Mouse (Mus musculus) frontal cortex, postnatal 36 days (tissue): ENCODE measurements around the gene Ggnbp2.
"Not testable (repeated sequence)": the region's sequence is repeated elsewhere in the genome, so short reads cannot be mapped to it uniquely, and the experiment has no call there.

Experiments
- DNase-seq, 2 experiments: peaks; one replicate each; pipeline ENCODE4 v3.0.0; 2022; ENCODE audit warnings: low spot score in 2 of 2

The Ggnbp2 gene

DNA sequence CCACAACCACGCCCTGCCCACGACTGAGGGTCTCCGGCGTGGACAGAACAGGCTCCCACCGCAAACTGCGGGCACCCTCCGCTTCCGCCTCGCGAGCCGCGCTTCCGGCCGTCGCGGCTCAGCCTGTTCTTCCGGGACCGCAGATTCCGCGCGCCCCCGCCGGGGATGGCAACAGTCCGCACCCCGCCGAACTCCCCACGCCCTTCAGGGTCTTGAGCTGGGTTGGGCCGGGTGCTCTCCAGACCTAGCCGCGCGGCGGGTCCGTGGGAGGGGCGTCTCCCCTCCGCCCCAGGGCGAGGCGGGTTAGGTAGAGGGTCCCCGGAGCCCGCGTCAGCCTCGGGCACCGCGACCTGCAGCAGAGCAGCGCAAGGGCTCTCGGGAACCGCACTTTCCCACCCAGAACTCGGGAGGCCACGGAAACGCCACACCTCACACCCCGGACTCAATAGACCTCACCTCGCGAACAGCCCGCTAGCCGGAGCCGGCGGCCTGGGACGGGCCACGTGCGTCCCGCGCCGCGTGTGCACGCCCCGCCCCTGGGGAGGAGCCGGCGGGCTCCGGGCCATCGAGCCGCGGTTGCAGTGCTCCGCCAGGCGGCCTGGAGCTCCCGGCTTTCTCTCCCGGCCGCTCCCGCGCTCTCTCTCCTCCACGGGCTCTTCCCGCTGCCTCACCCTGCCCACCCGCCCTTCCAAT lies 9.3 kb upstream of the Ggnbp2 start, which contains the start of the genes Myo19 and Pigw:
Gene Myo19, plus strand, starts transcription at position 377 of the 693 bp plus-strand sequence.
Gene Pigw, minus strand, starts transcription at position 514 of the 693 bp plus-strand sequence.
- DNase-seq: peak; percentile 75 to 78

GRCm38 (mm10) chr11:84879007-84879771 lies 8.6 kb upstream of the Ggnbp2 start:
- DNase-seq: no peak

GRCm38 (mm10) chr11:84876020-84876419 lies 5.4 kb upstream of the Ggnbp2 start:
- DNase-seq: not testable (repeated sequence)

DNA sequence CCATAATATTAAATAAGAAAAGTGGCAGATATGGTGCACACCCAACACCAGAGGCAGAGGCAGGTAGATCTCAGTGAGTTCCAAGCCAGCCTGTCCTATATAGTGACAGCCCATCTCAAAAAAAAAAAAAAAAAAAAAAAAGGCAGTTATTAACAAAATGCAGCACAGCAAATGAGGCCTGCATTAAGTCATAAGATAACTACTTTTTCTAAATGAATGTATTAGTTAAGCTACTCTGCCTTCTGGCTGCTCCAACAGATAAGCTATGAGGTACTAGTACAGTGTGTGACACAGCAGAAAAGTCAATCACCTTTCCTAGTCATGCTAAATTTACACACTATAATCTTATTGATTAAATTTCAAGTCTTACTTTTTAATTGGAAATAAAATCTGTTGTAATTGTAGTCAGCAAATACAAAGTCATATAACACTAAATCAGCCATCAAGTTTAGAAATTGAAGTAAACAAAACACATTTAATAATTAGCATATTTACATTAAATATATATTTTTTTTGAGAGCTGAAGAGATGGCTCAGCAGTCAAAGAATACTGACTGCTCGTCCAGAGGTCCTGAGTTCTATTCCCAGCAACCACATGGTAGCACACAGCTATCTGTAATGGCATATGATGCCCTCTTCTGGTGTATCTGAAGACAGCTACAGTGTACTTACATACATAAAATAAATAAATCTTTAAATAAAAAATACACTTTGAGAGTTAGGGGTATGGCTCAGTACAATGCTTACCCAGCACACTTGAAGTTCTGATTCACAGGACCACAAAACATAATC lies 2.6 kb upstream of the Ggnbp2 start:
- DNase-seq: no peak

DNA sequence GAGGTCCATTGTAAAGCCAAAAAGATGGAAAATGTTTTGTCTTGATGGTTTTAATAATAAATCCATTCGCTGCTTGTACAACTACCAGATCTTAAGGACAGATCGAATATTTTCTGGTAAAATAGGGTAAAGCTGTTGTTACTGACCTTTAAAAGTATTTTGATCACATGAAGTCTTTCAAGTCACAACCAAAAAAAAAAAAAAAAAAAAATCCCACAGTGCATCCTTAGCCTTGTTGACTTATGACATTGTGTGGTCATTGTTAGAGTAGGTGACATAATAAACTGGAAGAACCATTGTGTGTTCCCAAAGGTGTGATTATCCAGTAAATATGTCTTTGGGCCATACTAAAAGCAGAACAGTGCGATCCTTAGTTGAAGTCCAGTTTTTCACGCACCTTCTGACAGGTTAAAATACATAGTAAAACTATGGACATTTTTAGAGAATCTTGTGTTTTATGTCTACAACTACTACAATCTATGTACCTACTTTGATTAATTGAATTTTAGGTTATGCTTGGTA lies 992 bp upstream of the Ggnbp2 start:
- no peak for DNase-seq

DNA sequence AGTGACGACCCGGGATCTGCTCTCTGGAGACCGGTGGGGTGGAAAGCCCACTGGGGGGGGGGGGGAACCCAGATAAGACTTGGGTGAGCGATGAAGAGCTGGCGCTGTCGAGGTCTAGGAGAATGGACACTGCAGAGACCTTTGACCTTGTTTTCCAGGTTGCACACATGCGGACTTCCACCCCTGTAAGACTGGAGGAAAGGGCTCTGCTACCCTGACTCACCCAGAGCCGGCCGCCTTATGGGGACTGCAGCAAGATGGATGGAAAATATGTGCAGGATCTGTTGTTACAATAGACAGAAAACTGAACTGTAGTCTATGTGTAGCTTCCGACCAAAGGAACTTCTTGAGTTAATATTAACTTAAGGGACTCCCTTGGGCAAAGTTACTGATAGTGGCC lies 429 bp upstream of the Ggnbp2 start:
- DNase-seq: no peak

GRCm38 (mm10) chr11:84869537-84870232 lies 932 bp downstream of the Ggnbp2 start:
- peak; percentile 90 to 93 for DNase-seq

GRCm38 (mm10) chr11:84868786-84869259 lies 1.8 kb downstream of the Ggnbp2 start:
- no peak for DNase-seq

GRCm38 (mm10) chr11:84867586-84867985 lies 3.0 kb downstream of the Ggnbp2 start:
- no peak for DNase-seq

DNA sequence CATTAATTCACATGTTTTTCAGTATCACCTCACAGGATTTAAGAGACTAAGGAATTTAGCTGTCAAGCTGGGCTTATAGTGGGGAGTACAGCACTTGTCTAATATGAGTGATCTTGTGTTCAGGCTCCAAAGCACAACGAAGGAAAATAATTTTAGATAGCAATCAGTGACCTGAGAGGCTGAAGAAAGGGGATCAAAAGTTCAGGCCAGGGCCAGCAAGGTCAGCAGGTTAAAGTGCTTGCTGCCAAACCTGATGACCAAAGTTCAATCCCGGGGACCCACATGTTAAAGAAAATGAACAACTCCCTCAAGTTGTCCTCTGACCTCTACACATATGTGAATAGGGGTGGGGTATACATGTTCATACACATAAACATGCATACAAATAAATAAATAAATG lies 5.3 kb downstream of the Ggnbp2 start:
- no peak for DNase-seq

DNA sequence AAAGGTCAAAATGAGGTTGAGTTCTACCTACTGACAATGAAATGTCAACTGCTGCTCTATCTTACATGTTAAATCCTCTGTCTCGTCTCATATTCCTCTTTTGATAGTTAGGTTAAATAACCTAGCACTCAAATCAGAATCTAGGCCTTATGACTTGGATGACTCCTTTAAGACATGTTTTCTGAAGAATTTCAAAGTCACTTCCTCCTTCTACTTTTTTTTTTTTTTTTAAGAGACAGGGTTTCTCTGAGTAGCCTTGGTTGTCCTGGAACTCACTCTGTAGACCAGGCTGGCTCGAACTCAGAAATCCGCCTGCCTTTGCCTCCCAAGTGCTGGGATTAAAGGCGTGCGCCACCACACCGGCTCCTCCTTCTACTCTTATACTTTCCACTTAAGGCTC lies 15.3 kb downstream of the Ggnbp2 start:
- DNase-seq: no peak

- no peak for DNase-seq
Observed at GRCm38 (mm10) chr11:84847475-84848090, 23.0 kb downstream of the Ggnbp2 start.

- no peak for DNase-seq
Observed at GRCm38 (mm10) chr11:84846741-84847474, 23.7 kb downstream of the Ggnbp2 start.

- DNase-seq: no peak
Observed at GRCm38 (mm10) chr11:84839330-84839729, 31.3 kb downstream of the Ggnbp2 start.

DNA sequence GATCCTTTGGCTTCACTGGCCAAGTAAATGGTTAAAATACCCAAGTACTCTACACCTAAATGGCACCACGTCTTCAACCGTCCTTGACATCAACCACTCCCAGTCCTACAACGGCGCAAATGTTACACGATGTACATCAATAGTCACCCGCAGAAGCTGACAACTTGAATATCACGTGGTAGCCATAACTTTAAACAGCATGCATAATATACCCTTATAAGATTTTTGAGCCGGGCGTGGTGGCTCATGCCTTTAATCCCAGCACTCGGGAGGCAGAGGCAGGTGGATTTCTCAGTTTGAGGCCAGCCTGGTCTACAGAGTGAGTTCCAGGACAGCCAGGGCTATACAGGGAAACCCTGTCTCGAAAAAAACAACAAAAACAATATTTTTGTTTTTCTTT lies 41.1 kb downstream of the Ggnbp2 start:
- not testable (repeated sequence) for DNase-seq

- DNase-seq: peak; percentile 86 to 88
Observed at GRCm38 (mm10) chr11:84828516-84829399, 41.9 kb downstream of the Ggnbp2 start, which contains the start of gene Dhrs11. TSS of gene Dhrs11 (minus strand) at chr11:84828994.

DNA sequence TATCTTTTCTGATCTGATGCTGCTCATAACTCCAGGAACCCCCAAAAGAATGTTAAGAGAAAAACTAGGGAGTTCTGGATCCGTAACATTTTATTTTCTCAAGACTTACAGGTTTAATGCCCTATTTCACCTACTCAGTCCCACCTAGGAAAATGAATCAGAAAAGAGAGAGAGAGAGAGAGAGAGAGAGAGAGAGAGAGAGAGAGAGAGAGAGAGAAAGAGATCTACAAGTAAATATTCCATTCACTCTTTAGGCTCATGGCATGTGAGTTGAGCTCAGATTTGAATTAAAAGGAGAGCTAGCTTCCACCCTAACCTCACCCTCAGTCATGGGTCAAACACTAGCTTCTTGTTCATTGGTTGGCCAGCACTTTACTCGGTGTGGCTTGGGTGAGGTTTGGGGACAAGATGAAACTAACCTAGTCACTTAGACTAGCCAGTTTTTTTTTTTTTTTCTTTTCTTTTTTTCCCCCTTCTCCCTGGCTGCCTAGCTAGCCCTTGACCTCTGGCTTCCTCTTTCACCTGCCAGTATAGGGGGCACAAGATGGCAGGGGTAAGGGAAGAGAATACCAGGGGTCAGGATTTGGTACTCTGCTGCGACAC lies 42.6 kb downstream of the Ggnbp2 start:
- no peak for DNase-seq

DNA sequence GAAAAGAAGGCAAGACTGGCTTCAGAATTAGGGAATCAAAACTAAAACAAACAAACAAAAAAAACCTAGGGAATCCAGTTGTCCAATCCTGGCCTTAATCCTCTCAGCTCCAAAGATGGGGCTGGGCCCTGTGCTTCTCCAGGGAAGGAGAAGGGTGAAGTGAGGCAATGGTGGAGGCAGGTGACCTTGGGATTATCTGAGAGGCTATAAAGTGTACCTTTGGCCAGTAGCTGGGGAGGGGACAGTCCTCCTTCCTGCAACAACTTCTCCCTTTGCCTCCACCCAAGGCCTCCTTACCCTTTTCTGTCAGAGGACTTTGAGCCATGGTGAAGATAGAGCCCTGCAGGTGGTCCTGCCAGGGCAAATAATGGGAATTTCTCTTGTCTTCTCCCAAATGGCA lies 43.1 kb downstream of the Ggnbp2 start:
- DNase-seq: no peak

DNA sequence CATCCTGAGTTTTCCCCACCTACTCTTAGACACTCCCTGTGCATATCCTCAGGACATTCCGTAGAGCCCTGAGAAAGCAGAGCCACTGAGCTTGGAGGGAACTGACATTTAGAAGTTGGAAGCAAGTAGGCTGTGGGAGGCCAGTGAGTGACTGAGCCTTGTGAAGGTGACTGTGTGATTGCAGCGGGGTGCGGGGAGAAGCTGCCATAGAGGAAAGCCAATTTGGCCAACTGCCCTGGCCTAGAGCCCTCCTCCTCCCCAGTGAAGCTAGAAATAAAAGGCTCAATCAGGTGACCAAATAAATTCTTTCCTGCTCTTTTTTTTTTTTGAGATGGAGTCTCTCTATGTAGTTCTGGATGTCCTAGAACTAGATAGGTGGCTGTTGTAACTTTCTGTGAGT lies 44.4 kb downstream of the Ggnbp2 start:
- peak; percentile 62 to 69 for DNase-seq
